Mouse (Mus musculus) forebrain, embryonic 10.5 days (tissue): ENCODE results near the gene Supt5. TPM values are rescaled to one million over a fixed set of nuclear protein-coding genes. Genes with fewer than 3 reads are reported as not detected.
"Not testable (repeated sequence)": the region's sequence is repeated elsewhere in the genome, so short reads cannot be mapped to it uniquely, and the experiment has no call there.

Experiments used
- DNase-seq: peaks from one replicate; pipeline ENCODE4 v3.0.0-alpha.2; 2017; ENCODE audit warnings: low spot score; ENCODE audit errors: extremely low spot score
- H3K27ac ChIP-seq: fragments of 300-500 bp; sonication (generic); 2 replicates; pipeline ENCODE4 v1.5.1; 2016; ENCODE audit warnings: mild to moderate bottlenecking
- H3K27me3 ChIP-seq: fragments of 300-500 bp; sonication (generic); 2 replicates; pipeline ENCODE4 v1.6.1; 2016; ENCODE audit warnings: mild to moderate bottlenecking; ENCODE audit not compliant: poor library complexity, severe bottlenecking
- H3K36me3 ChIP-seq: fragments of 300-500 bp; sonication (generic); replicated peaks from 2 replicates; pipeline ENCODE4 v1.6.1; 2016; ENCODE audit warnings: mild to moderate bottlenecking, moderate library complexity
- H3K4me1 ChIP-seq: fragments of 300-500 bp; sonication (generic); 2 replicates; pipeline ENCODE4 v1.6.1; 2016
- H3K4me3 ChIP-seq: fragments of 300-500 bp; sonication (generic); 2 replicates; pipeline ENCODE4 v1.5.1; 2016; ENCODE audit warnings: mild to moderate bottlenecking, moderate library complexity
- H3K9me3 ChIP-seq: fragments of 300-500 bp; sonication (generic); 2 replicates; pipeline ENCODE4 v1.6.1; 2016; ENCODE audit warnings: mild to moderate bottlenecking, moderate library complexity
- WGBS: fragments of 180-500 bp; shearing (Covaris S2); methylation state at CpG from one replicate; pipeline ENCODE4 v1.1.7; 2016; 5-methylcytosine and 5-hydroxymethylcytosine counted together
- polyA plus RNA-seq: library from polyadenylated mRNA; unstranded; fragments of >200 nt; fragmentation: Nextera tagmentation; extraction: Ambion mirVana; gene quantifications from 2 replicates; pipeline ENCODE4 v1.2.1, GENCODE M21; 2016

The Supt5 gene
- polyA plus RNA-seq, result 118 and 120 TPM in 2 replicates

DNA sequence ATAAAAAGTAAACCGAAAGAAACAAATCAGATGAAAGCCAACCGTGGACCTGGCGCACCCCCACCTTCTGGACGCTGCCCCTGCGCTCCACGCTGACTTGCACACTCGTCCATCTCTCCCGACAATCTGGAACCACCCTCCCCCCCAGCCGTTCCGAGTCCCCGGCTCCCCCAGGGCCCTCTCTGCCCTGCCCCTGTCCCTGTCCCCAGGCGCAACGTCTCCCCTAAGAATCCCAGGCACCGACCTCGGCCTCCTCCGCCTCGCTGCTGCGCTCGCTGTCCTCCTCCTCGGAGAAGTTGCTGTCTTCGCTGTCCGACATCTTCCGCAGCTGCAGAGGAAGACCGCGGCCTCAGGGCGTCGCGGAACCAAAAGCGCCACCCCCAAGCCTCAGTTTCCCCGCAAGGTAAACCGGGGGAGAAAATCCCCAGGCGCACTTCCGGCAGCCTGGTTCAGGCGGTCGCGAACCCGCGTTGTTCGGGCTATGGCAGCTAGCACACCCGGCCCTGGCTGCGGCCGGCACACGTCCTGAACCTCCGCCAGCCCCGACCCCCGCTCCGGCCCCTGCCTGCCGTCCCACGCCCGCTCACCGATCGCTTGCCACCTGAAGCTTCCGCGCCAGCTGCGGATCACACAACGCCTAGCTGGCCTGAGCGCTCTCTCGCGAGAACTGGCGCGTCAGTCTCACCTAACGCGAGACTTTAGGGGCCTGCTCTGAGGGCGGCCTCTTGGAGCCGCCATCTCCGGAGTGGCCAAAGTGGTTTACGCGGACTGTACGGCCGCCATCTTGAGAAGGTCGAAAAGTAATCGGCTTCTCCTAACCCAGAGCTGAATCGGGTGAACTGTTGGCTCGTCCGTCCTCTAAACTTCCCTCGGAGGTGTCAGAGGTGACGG lies at the start of gene Supt5:
Supt5 (minus strand) TSS at position 639 of the 891 bp plus-strand sequence.
- WGBS, result under 1% methylated on average over 77 of the region's 77 CpGs
- Histone ChIP-seq H3K27me3 (no peaks in the 10 kb centered on the region), H3K36me3 (peaks cover 32% of the 10 kb centered on the region), H3K27ac (peak within 1 kb of the TSS; percentile 92), H3K4me3 (peak within 1 kb of the TSS; percentile 96), H3K4me1 (peaks cover 40% of the 10 kb centered on the region), H3K9me3 (no peaks in the 10 kb centered on the region)
- DNase-seq, result peak; percentile 95

DNA sequence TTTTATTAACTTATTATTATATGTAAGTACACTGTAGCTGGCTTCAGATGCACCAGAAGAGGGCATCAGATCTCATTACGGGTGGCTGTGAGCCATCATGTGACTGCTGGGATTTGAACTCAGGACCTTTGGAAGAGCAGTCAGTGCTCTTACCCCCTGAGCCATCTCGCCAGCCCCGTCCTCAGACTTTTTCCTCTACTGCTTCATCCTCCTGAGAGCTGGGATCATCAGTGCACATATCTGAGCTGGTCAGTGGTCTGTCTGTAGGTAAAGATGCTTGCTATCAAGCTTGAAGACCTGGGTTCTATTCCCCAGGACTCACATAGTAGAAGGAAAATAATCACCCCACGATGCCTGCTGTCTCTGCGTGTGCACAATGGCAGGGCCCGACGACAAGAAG lies 48.8 kb upstream of the Supt5 start:
- H3K9me3 ChIP-seq, H3K27me3 ChIP-seq, H3K4me3 ChIP-seq, DNase-seq, H3K27ac ChIP-seq: not testable (repeated sequence)
- peaks cover 30% of the 10 kb centered on the region for H3K4me1 ChIP-seq
- WGBS, result 91% methylated on average over 7 of the region's 7 CpGs
- peaks cover 60% of the 10 kb centered on the region for H3K36me3 ChIP-seq

DNA sequence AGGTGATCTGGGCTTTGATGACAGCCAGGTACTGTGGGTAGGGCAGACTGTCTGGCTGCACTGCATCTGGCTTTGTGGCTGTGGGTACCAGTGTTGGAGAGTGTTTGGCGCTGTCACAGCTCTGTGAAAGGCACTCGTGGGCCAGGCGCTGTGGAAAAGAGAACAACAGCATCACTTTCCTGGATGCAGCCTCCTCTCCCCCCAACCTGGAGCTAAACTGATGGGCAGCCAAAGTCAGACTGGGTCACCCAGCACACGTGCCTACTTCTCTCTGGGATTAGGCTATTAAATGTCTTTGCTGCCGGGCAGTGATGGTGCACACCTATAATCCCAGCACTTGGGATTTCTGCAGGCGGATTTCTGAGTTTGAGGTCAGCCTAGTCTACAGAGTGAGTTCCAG lies 48.3 kb upstream of the Supt5 start:
- Histone ChIP-seq H3K36me3 (peaks cover 60% of the 10 kb centered on the region), H3K4me1 (peaks cover 34% of the 10 kb centered on the region)
- not testable (repeated sequence) for H3K27ac ChIP-seq, H3K9me3 ChIP-seq, H3K4me3 ChIP-seq, H3K27me3 ChIP-seq, DNase-seq
- 85% methylated on average over 6 of the region's 6 CpGs for WGBS

- H3K4me1 ChIP-seq, result peaks cover 34% of the 10 kb centered on the region
- peak; percentile 84 for DNase-seq
- WGBS, result 38% methylated on average over 4 of the region's 4 CpGs
- H3K9me3 ChIP-seq, result no peaks in the 10 kb centered on the region
- peak overlapping the region; percentile 48; the same call in 1 of the 2 replicates for H3K27ac ChIP-seq
- H3K4me3 ChIP-seq, result peak overlapping the region; percentile 12; the same call in 1 of the 2 replicates
- H3K27me3 ChIP-seq, result no peaks in the 10 kb centered on the region
- H3K36me3 ChIP-seq, result peaks cover 60% of the 10 kb centered on the region
Observed at GRCm38 (mm10) chr7:28386462-28386861, 47.9 kb upstream of the Supt5 start.

DNA sequence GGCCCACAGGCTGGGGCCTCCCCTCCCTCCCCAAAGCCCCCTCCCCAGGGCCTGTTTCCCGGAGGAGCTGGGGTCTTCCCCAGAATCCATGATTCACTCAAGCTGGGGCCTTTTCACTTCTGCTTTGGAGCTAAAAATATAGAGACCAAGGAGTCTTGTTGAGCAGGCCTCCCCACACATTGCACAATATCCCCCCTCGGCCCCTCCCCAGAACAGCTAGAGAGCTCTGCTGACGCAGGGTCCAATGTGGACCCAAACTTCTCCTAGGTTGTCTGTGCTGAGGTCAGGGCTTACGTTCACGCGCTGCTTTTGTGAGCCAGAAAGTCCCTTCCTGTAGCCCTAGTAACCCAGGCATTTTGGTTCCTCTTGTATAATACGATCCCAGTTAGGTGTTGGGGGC lies 47.5 kb upstream of the Supt5 start:
- WGBS, result 90% methylated on average over 7 of the region's 7 CpGs
- Histone ChIP-seq H3K27ac (peak overlapping the region; percentile 48; the same call in 1 of the 2 replicates), H3K36me3 (peaks cover 60% of the 10 kb centered on the region)

GRCm38 (mm10) chr7:28385196-28385595 lies 46.6 kb upstream of the Supt5 start:
- 90% methylated on average over 9 of the region's 9 CpGs for WGBS
- no peak for DNase-seq
- Histone ChIP-seq H3K9me3 (no peaks in the 10 kb centered on the region), H3K27ac (no peak overlapping the region), H3K27me3 (no peaks in the 10 kb centered on the region), H3K36me3 (peaks cover 52% of the 10 kb centered on the region), H3K4me3 (no peak overlapping the region), H3K4me1 (peaks cover 39% of the 10 kb centered on the region)

More for the DNA sequence above, 47.5 kb upstream of the Supt5 start:
- peaks cover 34% of the 10 kb centered on the region for H3K4me1 ChIP-seq
- DNase-seq, result no peak
- H3K27me3 ChIP-seq, result no peaks in the 10 kb centered on the region
- no peaks in the 10 kb centered on the region for H3K9me3 ChIP-seq
- peak overlapping the region; percentile 12; the same call in 1 of the 2 replicates for H3K4me3 ChIP-seq

DNA sequence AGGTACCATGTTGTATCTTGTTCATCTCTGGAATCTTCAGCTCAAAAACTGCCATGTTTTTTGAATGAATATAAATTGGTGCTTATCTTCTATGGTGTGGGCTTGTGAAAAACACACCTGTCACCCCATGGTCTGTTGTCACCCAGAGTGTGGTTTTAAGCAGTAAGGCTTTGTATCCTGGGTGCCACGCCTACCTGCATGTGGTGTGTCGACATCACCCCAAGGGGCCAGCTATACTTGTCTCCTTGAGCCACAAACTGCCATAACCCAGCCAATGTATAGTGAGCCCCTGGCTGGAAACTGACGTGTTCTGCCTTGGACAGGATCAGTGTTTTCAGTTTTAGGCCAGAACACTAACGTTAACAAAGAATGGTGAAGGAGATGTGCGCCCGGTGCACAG lies 45.6 kb upstream of the Supt5 start:
- Histone ChIP-seq H3K4me1 (peaks cover 49% of the 10 kb centered on the region), H3K9me3 (no peaks in the 10 kb centered on the region), H3K27ac (no peak overlapping the region), H3K4me3 (no peak overlapping the region), H3K36me3 (peaks cover 42% of the 10 kb centered on the region), H3K27me3 (no peaks in the 10 kb centered on the region)
- no peak for DNase-seq
- 83% methylated on average over 6 of the region's 6 CpGs for WGBS

GRCm38 (mm10) chr7:28383606-28384005 lies 45.1 kb upstream of the Supt5 start:
- Histone ChIP-seq H3K4me1 (peaks cover 55% of the 10 kb centered on the region), H3K9me3 (no peaks in the 10 kb centered on the region), H3K27ac (peak overlapping the region; percentile 89; the same call in 1 of the 2 replicates), H3K27me3 (no peaks in the 10 kb centered on the region), H3K36me3 (peaks cover 36% of the 10 kb centered on the region), H3K4me3 (no peak overlapping the region)
- no peak for DNase-seq
- WGBS, result 87% methylated on average over 4 of the region's 4 CpGs

- H3K4me1 ChIP-seq, result peaks cover 61% of the 10 kb centered on the region
- peaks cover 5% of the 10 kb centered on the region for H3K27me3 ChIP-seq
- no peak overlapping the region for H3K4me3 ChIP-seq
- no peak for DNase-seq
- peaks cover 33% of the 10 kb centered on the region for H3K36me3 ChIP-seq
- H3K9me3 ChIP-seq, result no peaks in the 10 kb centered on the region
- WGBS, result 77% methylated on average over 11 of the region's 11 CpGs
- peak overlapping the region; percentile 89 for H3K27ac ChIP-seq
Observed at GRCm38 (mm10) chr7:28382981-28383396, 44.4 kb upstream of the Supt5 start.

- H3K36me3 ChIP-seq, result peaks cover 33% of the 10 kb centered on the region
- no peaks in the 10 kb centered on the region for H3K9me3 ChIP-seq
- H3K27ac ChIP-seq, result peak overlapping the region; percentile 89
- 81% methylated on average over 9 of the region's 12 CpGs for WGBS
- H3K4me3 ChIP-seq, result peak overlapping the region; percentile 45
- DNase-seq, result no peak
- H3K4me1 ChIP-seq, result peaks cover 67% of the 10 kb centered on the region
- peaks cover 11% of the 10 kb centered on the region for H3K27me3 ChIP-seq
Observed at GRCm38 (mm10) chr7:28382347-28382951, 43.9 kb upstream of the Supt5 start.

DNA sequence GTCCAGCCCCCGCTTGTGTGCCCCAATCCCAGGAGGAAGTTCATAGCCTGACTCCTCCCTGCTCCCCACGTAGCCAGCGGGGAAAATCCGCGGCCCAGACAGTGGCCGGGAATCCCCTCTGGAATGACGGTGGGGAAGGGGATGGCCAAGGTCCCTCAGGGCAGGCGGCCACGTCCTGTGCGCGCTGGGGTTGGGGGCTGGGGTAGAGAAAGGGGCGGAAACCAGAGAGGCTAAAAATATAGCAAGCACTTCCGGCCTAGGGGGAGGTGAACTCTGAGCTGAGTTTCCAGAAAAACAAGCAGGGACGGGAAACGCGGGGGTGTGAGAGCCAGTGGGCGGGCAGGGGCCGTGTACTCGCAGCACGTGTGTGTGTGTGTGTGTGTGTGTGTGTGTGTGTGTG lies 43.4 kb upstream of the Supt5 start:
- Histone ChIP-seq H3K9me3 (no peaks in the 10 kb centered on the region), H3K4me1 (peaks cover 72% of the 10 kb centered on the region), H3K27me3 (peaks cover 14% of the 10 kb centered on the region), H3K4me3 (peak overlapping the region; percentile 45), H3K27ac (peak overlapping the region; percentile 89), H3K36me3 (peaks cover 29% of the 10 kb centered on the region)
- 6% methylated on average over 20 of the region's 20 CpGs for WGBS
- peak; percentile 68 for DNase-seq

DNA sequence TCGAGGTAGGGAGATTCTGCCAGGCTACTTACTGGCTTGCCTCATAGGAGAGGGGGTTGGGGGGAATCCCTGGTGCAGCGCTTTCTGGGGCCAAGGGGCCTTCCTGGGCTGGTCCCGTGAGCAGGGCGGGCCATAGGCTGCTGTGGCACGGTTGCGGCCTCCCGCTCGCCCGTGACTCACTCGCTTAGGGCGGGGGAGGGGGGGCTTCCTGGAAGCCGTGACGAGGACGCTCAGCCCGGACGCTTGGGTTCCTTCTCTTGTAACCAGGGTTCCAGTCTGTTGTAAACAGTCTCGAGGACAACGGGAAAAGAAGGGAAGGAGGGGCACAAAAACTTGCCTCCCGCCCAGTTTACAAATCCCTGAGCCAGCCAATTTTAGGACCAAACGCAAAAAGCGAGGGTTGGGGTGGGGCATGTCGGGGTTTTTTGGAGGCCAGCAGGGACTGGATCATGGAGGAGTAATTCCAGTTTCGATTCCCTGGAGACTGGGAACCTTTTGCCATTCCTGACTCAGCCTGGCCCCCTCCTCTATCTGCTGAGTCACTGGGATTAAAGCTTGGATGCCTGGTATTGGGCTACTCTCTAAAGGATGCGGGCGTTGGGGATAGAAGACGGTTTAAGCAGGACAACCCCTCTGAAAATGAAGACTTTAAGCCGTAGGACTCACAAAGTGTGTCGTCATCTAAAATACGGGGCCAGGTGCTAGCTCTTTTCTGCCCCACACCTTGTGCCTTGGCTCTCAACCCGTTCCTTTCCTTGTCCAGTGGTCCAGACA lies 42.7 kb upstream of the Supt5 start:
- H3K9me3 ChIP-seq, result no peaks in the 10 kb centered on the region
- peaks cover 24% of the 10 kb centered on the region for H3K36me3 ChIP-seq
- peak overlapping the region; percentile 89 for H3K27ac ChIP-seq
- WGBS, result 4% methylated on average over 30 of the region's 30 CpGs
- H3K4me3 ChIP-seq, result peak overlapping the region; percentile 45
- H3K27me3 ChIP-seq, result peaks cover 14% of the 10 kb centered on the region
- peaks cover 75% of the 10 kb centered on the region for H3K4me1 ChIP-seq
- DNase-seq, result peak; percentile 42
